Mouse (Mus musculus): Measurements from ENCODE around the gene Kif1b. TPM values are rescaled to one million over a fixed set of nuclear protein-coding genes. Genes with fewer than 3 reads are reported as not detected.

The Kif1b gene
- polyA plus RNA-seq, 1 experiment, result 43.8 TPM

GRCm38 (mm10) chr4:149259391-149260094 lies 48.0 kb downstream of the Kif1b start:
- 75% methylated on average over 9 of the region's 9 CpGs for WGBS
- DNase-seq, result no peak
- TF ChIP-seq CTCF (IDR thresholded peaks at IDR 0.05; ENCODE audit: insufficient read depth, low read length) (no peak), POLR2A (IDR thresholded peaks at IDR 0.05; ENCODE audit: borderline replicate concordance, extremely low read depth, low read depth, low read length) (no peak)
- Histone ChIP-seq H3K4me3 (replicated peaks; ENCODE audit: extremely low read depth, low read depth, low read length) (no peak overlapping the region), H3K4me1 (ENCODE audit: control insufficient read depth, insufficient read depth, low read length) (no peaks in the 10 kb centered on the region)

GRCm38 (mm10) chr4:149258926-149259325 lies 48.6 kb downstream of the Kif1b start:
- WGBS, result 80% methylated on average over 3 of the region's 3 CpGs
- H3K4me3 ChIP-seq (replicated peaks; ENCODE audit: extremely low read depth, low read depth, low read length), result no peak overlapping the region
- H3K4me1 ChIP-seq (ENCODE audit: control insufficient read depth, insufficient read depth, low read length), result no peaks in the 10 kb centered on the region
- no peak for TF ChIP-seq POLR2A (IDR thresholded peaks at IDR 0.05; ENCODE audit: borderline replicate concordance, extremely low read depth, low read depth, low read length)
- no peak for TF ChIP-seq CTCF (IDR thresholded peaks at IDR 0.05; ENCODE audit: insufficient read depth, low read length)
- no peak for DNase-seq

DNA sequence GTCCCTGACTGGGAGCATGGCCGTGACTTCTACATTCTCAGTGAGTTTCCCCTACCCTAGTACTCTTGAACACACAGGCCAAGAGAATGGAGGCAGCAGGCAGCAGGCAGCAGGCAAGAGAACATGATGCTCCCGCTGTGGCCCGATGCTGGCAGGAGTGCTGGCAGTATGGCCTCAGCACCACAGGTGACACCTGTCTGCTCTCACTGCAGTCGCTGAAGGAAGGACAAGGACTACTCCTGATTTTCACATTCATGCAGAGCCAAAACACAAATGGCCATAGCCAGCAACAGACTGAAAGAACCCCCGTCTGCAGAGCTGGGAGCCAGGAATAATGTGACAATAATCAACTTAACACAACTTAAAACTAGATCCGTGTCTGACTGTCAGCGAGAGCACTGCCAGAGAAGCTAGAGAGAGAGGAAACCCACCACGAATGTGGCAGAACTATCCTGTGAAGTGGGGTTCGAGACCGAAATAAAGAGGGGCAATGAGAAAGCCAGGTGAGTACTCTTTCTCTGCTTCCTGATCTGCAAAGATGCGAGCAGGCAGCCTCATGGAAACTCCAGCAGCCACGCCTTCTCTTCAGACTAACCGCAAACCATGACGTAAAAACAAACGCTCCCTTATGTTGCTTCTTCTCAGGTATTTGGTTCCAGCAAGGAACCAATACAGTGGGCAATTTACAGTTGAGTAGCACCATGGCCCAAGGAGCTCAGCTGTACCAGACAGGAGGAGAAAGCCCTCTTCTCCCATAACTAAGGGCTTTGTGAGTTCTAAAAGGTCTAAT lies 50.8 kb downstream of the Kif1b start:
- TF ChIP-seq CTCF (IDR thresholded peaks at IDR 0.05; ENCODE audit: insufficient read depth, low read length), result no peak
- TF ChIP-seq POLR2A (IDR thresholded peaks at IDR 0.05; ENCODE audit: borderline replicate concordance, extremely low read depth, low read depth, low read length), result no peak
- no peak for DNase-seq
- H3K4me3 ChIP-seq (replicated peaks; ENCODE audit: extremely low read depth, low read depth, low read length), result no peak overlapping the region
- no peaks in the 10 kb centered on the region for H3K4me1 ChIP-seq (ENCODE audit: control insufficient read depth, insufficient read depth, low read length)
- WGBS, result 90% methylated on average over 15 of the region's 15 CpGs

- TF ChIP-seq CTCF (IDR thresholded peaks at IDR 0.05; ENCODE audit: insufficient read depth, low read length) (no peak), POLR2A (IDR thresholded peaks at IDR 0.05; ENCODE audit: borderline replicate concordance, extremely low read depth, low read depth, low read length) (no peak)
- no peak for DNase-seq
- Histone ChIP-seq H3K4me1 (ENCODE audit: control insufficient read depth, insufficient read depth, low read length) (no peaks in the 10 kb centered on the region), H3K4me3 (replicated peaks; ENCODE audit: extremely low read depth, low read depth, low read length) (no peak overlapping the region)
- 50% methylated on average over 13 of the region's 13 CpGs for WGBS
Measured at GRCm38 (mm10) chr4:149255277-149256270, 51.9 kb downstream of the Kif1b start.

GRCm38 (mm10) chr4:149254827-149255226 lies 52.7 kb downstream of the Kif1b start:
- DNase-seq, result no peak
- 75% methylated on average over 4 of the region's 4 CpGs for WGBS
- TF ChIP-seq CTCF (IDR thresholded peaks at IDR 0.05; ENCODE audit: insufficient read depth, low read length) (no peak), POLR2A (IDR thresholded peaks at IDR 0.05; ENCODE audit: borderline replicate concordance, extremely low read depth, low read depth, low read length) (no peak)
- Histone ChIP-seq H3K4me3 (replicated peaks; ENCODE audit: extremely low read depth, low read depth, low read length) (no peak overlapping the region), H3K4me1 (ENCODE audit: control insufficient read depth, insufficient read depth, low read length) (no peaks in the 10 kb centered on the region)

DNA sequence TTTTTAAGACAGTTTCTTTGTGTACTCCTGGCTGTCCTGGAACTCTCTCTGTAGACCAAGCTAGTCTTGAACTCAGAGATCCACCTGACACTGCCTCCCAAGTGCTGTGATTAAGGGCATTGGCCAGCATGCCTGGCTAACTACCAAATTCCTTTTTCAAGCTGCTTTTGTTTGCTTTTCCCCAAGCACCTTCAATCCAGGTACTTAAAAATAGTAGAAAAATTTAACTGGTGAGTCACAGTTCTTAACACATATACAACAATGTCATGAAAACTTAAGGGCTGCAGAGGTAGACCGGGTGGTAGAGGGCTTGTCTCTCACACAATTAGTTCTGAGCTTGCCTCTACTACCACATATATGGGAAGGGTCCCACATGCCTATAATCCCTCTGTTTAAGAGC lies 58.2 kb downstream of the Kif1b start:
- Histone ChIP-seq H3K4me3 (replicated peaks; ENCODE audit: extremely low read depth, low read depth, low read length) (no peak overlapping the region), H3K4me1 (ENCODE audit: control insufficient read depth, insufficient read depth, low read length) (no peaks in the 10 kb centered on the region)
- TF ChIP-seq POLR2A (IDR thresholded peaks at IDR 0.05; ENCODE audit: borderline replicate concordance, extremely low read depth, low read depth, low read length) (no peak), CTCF (IDR thresholded peaks at IDR 0.05; ENCODE audit: insufficient read depth, low read length) (no peak)
- DNase-seq, result peak; percentile 23
- WGBS, result 57% methylated on average over 1 of the region's 1 CpGs

- TF ChIP-seq CTCF (IDR thresholded peaks at IDR 0.05; ENCODE audit: insufficient read depth, low read length) (no peak), POLR2A (IDR thresholded peaks at IDR 0.05; ENCODE audit: borderline replicate concordance, extremely low read depth, low read depth, low read length) (no peak)
- Histone ChIP-seq H3K4me3 (replicated peaks; ENCODE audit: extremely low read depth, low read depth, low read length) (no peak overlapping the region), H3K4me1 (ENCODE audit: control insufficient read depth, insufficient read depth, low read length) (no peaks in the 10 kb centered on the region)
- DNase-seq, result no peak
- 78% methylated on average over 5 of the region's 5 CpGs for WGBS
Measured at GRCm38 (mm10) chr4:149247772-149248171, 59.7 kb downstream of the Kif1b start.

DNA sequence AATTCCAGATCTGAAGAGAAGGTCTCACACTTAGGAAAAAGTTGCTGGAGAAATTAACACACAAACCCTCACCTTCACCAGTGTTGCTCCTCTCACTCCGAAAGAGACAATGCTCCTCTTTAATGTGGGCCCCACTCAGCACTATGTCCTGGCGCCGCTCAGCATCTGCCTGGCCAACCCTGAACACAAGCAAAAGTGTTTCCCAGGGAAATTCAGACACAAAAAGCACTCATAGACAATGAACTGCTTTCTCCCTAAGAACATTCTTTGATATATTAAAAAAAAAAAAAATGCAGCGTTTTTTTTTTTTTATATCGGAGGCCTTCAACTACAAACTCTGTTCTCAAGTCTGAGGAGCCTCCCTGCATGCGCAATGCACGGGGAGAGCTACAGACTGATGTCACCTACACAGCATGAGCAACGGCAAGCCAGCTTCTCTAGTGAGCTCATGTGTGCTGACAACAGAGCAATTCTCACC lies 60.3 kb downstream of the Kif1b start:
- 79% methylated on average over 8 of the region's 8 CpGs for WGBS
- no peak for TF ChIP-seq POLR2A (IDR thresholded peaks at IDR 0.05; ENCODE audit: borderline replicate concordance, extremely low read depth, low read depth, low read length)
- no peak for TF ChIP-seq CTCF (IDR thresholded peaks at IDR 0.05; ENCODE audit: insufficient read depth, low read length)
- Histone ChIP-seq H3K4me3 (replicated peaks; ENCODE audit: extremely low read depth, low read depth, low read length) (no peak overlapping the region), H3K4me1 (ENCODE audit: control insufficient read depth, insufficient read depth, low read length) (no peaks in the 10 kb centered on the region)
- no peak for DNase-seq

All from lung, adult 2 months (tissue).